Mouse (Mus musculus) layer of hippocampus, postnatal 10 days (tissue): ENCODE measurements at regions not wholly inside any gene's neighbourhood (a gene's known extent, or its start where the extent isn't known, plus 50 kb on each side); places are given as distances from the start of the nearest gene placed in this dataset.
"Not testable (repeated sequence)": the region's sequence is repeated elsewhere in the genome, so short reads cannot be mapped to it uniquely, and the experiment has no call there.

Source experiments
- DNase-seq, 2 experiments: peaks; one replicate each; pipeline ENCODE4 v3.0.0; 2021; ENCODE audit warnings: low spot score in 2 of 2

DNA sequence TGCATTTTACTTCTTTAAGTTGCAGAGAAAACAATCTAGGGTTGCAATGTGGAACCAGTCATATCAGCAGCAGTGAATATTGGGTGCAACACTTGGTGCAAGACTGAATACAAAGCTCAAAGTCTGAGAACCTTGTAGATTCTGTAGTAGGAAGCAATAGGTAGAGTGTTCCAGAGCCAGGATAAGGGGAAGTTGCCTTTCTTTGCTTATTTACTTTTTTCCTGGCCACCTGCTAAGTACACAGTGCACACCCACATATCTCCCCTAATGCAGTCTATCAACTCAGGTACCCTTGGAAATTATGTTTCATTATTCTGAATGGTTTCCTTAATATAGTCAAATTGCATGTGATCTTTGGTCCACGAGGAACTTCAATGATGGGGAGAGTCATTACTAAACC, 464.9 kb downstream of the Inhba start:
- DNase-seq: no peak

DNA sequence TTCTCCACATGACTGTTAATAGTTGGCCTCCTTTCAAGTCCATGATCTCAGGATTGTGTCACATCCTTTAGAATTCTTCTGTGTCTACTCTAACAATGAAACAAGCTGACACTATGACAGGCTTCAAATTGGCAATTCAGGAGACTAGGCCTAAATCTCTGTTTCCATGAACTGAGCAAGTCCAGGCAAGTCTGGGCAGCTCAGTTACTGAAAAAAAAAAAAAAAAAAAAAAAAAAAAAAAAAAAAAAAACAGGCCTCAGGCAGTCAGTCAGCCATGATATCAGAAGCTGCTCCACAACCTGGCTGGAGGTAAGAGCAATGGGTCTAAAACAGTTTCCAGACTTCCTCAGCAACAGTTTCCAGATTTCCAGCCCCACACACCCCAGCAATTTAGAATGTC, 475.6 kb downstream of the Inhba start:
- no peak for DNase-seq

DNA sequence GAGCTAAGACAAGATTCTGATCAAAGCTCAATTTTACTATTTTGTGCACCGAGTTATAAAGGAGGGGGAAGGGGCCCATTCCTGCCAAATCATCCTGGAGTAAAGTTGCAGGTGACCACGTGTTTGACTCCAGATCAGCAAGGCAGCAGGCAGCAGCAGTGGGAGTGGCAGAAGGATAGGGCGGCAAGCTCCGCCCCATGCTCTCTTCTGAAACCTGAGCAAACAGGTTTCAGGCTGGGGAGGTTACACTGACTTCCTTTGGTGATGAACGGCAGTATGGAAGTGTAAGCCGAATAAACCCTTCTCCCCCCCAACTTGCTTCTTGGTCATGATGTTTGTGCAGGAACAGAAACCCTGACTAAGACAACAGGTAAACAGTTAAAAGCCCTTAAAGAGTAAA, 479.0 kb downstream of the Inhba start:
- not testable (repeated sequence) for DNase-seq

DNA sequence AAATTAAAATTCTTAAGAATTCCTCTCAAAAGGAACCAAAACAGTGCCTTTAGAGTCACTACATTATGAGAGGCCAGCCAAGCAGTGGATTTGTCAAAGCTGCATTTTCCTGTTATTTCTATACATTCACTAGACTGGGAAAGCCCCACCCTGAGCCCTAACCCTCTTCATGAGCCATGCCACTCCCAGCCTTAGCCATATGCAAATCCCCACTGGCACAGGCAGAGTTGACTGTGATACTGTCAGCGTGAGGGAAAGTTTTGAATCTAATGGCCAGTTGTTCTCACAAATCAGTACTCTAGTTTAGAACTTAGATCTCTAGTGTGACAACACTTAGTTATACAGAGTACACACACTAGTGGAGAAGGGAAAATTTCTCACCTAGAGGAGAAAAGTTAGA, 486.4 kb downstream of the Inhba start:
- DNase-seq: no peak

DNA sequence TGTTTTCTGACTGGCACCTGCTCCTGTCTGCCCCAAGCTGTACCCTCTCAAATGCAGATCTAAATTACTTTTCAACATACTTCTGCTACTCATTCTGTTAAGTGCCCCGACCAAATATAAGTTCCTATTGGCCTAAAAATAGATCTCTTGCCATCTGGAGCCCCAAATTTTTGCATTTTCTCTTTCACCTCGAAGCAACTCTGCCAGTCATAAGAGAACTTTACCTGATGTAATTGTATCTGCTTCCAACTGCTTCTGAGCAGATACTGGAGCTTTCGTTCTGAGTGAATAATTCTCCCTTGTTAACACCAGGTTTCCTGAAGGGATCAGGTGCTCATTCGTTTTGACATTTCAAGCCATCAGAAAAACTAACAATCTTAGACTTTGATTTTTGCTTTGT, 501.2 kb downstream of the Inhba start:
- no peak for DNase-seq

DNA sequence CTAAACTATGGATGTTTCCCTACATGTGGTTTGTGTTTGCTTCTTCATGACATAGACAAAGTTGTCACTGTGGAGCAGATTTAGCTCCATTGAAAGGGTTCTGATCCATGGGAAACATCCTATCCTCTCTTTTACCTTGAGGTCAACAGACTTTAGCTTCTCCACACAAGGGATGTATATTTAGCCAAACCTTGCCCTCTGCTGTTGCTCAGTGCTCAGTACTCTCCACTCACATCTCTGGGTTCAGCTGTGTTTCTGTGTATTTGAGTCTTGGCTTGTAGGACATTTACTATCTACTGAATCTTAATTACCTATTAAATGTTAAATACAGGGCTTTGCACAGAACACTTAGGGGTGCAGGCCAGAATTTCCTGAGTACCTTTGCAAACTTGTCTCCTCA, 503.5 kb downstream of the Inhba start:
- DNase-seq: no peak

DNA sequence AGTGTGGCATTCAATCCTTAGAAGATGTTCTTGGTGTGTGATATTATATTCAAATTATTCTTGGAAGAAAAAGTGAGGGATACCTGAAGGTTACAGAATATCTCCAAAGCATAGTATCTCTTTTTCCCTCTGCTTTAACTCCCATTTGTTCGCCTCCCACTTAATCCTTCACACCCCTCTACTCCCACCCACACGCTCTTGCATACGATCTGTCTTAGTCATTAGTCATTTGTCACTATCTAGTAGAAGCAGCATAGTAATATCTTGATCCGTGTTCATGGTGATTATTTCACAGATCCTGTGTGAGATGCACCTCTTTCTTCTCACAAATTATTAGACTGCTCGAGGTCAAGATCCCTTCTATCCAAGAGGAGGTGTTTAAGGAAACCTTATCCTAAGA, 517.4 kb downstream of the Inhba start:
- DNase-seq: no peak

DNA sequence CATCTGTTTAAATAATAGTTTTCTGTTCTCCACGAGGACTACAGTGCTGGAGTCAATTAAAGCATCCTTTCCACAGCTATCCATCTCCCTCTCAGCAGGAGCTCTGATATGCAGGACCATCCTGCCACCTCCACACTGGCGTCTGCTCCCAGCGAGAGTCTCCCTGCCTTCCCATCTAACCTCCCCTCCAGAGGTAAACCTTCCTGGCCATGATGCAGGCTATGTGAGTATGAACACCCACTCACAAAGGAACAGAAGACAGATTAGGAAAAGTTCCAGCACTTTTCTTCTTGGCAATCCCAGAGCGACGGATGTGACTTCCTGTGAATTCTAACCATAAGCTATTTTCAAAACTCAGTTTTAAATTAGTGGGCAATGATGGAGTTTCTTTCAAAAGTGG, 532.1 kb downstream of the Inhba start:
- DNase-seq: peak in 1 of 2 experiments; percentile 16

DNA sequence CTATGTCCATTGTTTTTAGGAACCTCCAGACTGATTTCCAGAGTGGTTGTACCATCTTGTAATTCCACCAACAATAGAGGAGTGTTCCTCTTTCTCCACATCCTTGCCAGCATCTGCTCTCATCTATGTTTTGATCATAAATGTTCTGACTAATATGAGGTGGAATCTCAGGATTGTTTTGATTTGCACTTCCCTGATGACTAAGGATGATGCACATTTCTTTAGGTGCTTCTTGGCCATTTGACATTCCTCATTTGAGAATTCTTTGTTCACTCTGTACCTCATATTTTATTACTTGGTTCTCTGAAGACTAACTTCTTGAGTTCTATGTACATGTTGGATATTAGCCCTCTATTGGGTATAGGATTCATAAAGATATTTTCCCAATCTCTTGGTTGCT, 538.4 kb downstream of the Inhba start:
- no peak for DNase-seq

DNA sequence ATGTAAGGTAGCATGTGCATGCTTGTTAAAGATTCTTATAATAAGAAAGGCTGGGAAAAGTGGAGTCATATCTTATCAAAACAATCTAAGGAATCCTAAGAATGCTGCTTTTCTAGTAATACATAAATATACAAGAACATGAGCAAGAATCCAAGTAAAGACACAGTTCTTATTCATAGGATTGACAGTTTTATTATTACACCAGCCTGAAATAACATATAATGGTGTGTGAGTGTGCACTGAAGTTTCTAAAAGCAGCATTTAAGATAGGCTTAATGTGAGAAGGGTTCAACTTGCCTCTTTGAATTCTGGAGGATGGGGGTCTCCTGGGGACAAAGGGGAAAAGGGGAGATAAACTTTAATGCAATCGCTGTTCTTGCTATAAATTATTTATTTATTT, 553.3 kb downstream of the Inhba start:
- no peak for DNase-seq

DNA sequence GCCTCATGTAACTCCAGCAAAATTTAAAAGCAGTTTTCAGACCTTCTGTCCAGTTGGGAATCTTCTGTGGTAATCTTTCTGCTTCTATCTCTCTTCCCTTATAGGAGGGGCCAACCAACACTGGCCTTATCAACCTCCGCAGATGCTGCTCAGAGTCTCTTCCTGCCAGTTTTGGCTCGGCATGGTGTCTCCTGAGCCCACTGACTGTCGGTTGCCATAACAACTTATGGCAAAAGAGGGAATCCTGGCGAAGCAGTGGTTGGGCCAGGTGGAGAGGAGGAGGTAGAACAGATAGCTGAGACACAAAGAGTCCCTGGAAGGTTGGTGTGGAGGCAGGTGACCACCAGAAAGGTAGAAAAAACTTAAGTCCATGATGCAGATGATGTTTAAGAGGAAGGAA, 562.4 kb downstream of the Inhba start:
- peak in 1 of 2 experiments; percentile 10 for DNase-seq

DNA sequence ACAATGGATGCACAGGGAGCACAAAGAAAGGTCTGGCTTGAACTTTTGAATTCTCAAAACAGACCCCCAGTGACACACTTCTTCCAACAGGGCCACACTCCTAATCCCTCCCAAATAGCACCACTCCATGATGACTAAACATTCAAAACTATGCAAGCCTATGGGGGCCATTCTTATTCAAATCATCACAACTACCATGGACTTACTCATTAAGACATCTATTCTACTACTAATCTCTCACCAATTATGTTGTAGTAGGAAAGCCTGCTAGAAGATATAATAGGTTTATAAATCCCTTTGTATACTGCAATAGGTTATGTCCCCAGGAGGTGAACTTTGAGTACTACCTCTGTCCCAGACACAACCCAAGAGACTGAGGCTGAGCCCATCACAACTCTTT, 574.6 kb downstream of the Inhba start:
- DNase-seq: no peak

DNA sequence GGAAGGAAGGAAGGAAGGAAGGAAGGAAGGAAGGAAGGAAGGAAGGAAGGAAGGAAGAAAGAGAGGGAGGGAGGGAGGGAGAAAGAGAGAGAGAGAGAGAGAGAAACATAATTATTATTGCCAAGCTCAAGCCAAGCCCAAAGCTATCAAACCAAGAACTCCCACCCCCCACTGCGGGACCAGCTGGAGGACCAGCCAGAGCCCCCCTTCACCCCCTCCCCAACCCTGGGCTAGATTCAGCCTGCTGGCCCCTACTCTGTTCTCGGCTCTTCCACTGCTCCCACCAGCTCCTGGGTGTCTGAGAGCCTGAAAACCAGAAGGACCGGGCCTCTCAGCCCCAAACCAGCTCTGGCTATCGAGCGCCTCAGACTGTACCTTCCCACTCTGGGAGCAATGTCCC, 608.1 kb downstream of the Inhba start:
- DNase-seq: no peak

DNA sequence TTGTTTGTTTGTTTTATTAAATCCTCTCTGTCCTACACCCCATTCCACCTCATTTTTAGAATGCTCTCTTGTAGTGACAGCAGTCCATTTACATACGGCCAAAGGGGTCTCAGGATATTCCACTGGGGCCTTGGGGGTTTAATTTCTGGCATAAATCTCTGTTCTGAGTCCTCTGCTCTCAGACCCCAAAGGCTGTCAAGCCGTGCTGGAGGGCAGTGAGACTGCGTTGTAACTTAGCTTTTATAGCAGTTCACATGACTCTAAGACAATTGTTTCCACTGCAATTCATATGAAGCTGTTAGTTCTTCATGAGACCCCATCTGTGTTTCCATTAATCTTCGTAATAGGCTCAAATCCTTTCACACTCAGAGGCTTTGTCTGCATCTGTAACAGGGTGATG, 614.9 kb downstream of the Inhba start:
- DNase-seq: no peak

DNA sequence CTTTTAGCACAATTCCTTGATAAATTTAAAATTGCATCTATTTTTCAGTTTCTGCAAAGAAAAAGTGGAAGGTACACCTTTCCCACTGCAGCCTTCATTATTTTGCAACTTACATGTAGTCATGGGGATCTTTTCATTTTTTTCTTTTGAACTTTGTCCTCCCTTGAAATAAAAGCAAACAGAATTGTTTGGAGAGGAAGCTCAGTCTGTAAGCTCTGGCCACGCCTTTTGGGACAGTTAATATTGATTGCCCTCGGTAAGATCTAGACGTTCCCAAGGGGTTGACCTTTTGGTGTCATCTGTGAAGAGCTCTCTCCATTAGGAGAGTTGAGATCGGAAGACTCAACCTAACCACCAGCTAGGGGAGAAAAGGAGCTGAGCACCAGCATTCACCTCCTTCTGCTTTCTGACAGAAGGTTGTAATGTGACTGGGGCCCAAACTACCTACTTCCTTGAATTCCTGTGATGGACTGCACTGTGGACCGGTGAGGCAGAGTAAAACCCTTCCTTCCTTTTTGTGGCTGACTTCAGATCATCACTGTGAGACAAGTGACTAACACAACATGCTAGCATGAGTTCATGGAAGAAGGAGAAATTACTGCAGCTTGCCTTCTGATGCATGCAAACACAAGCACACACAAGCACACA, 621.9 kb downstream of the Inhba start:
- DNase-seq: no peak

DNA sequence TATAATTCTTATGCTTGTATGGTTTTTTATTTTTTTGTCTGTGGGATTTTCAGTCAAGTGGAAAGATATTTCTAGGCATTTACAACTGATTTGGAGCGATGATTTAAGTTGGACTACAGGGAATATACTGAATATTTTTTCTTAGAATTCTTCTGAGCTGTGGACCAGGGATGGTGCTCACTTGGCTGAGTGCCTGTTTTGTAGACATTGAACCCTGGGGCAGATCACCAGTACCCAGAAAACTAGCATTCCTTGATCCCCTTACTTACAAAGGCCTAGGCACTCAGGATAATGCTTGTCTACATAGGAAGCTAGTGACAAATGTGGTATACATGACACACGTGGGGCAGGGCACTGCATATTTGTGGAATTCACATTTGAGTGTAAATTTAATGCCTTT, 624.6 kb downstream of the Inhba start:
- no peak for DNase-seq

DNA sequence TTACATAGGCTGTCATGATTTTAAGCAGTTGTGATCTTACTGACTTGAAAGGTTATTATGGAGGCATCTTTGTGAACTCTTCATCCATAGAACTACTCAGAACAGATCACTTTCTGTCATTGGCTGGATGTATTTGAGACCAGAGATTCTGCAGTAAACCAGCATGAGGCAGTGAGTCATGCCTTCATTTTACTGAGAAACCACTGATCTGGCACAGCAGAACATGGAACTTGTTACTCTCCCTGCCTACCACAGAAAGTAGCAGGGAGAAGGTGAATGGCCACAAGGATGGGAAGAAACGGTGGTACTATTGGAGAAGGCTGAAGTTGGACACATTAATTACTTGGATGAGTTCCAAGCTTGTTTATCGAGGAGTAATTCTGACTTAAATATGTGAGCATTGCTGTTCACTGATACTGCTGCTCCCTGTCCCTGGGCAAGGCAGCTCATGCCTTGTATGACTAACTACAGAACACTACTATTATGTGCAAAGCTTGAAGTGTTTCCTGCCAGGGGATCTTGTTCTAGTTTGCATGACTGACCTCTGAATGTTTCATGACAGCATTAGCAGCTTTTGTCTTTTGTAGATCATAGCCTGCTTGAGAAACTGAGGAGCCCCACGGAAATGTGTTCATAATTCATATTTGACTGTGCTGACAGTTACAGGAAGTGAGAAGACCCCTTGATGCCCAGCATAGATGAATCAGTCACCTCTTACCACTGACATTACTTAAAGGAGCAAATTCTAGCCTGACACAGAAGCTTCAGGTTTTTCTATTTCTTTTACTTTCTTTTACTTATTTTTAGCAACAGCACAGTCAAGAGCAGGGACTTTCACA, 630.2 kb downstream of the Inhba start:
- DNase-seq: no peak

DNA sequence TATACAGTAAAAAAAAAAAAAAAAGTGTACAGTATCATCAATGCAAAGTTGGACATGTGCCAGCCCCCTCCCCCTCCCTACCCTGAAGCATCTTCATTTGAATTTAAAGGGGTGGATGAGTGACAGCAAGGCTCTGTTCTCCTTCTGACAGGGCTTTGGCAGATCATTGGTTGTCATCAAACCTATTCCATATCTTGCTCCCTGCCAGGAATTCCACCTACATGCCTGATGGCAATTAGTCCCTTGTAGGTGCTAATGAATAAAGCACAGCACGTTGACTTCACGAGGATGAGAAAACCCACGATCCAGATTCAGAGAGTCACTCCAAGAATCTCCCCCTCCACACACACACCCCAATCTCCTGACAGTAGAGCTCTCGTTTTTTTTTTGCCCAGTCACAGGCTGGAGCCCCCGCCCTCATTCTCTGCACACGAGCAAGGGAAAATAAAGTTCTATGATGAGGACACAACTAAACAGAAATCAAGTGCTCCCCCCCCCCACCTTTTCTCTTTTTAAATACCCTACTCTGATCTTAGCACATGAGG, 630.9 kb downstream of the Inhba start:
- DNase-seq: peak; percentile 21 to 44

DNA sequence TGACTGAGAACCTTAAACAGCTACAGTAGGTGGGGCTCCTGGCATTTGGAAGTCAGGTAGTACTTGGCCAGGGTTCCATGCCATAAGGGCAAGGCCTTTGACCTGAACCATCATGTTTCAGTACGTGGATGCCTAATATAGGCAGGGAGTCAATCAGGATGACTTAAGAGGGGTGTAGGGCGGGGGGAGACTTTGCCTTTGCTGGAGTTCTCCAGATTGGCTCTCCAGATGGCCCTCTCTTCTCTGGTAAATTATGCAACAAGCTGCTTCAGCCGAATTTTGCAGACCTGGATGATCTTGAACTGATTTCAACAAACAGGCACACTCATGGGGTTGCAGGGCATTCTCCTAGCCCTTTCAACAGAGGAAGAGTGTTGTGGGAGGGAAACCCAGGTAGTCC, 633.7 kb downstream of the Inhba start:
- DNase-seq: peak; percentile 14 to 27

DNA sequence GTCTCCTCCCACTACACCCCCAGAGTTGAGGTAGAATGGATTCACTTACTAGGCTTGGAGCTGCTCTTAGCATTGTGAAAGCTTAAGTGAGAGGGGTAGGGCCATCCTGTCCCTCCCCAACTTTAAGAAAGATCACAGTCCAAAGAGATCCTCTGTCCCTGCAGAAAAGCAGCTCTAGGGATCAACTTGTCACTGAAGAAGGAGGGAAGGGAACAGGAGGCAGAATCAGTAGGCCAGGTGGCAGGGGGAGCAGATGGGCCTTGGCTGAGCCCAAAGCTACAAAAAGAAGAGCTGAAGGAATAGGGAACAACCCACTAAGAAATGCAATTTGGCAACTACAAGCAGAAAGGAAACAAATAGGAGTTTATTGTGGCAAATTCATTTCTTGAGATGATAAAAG, 634.4 kb downstream of the Inhba start:
- DNase-seq: peak; percentile 11 to 31

DNA sequence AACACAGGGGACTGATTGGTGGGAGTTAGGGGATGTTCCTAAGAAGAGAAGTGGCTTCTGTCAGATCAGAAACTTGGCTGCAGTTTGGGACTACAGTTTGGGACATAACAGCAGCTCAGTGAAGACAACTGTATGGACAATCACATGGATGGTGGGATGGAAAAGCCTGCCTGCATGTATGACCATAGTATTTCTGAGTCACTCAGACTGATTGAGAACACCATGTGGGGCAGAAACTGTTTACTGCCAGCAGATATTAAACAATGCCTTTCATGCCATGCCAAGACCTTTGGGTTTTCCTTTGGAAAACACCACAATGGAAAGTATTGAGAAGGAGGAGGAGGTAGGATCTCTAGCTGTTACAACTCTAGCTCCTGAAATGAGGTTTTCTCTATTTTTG, 635.0 kb downstream of the Inhba start:
- DNase-seq: no peak

DNA sequence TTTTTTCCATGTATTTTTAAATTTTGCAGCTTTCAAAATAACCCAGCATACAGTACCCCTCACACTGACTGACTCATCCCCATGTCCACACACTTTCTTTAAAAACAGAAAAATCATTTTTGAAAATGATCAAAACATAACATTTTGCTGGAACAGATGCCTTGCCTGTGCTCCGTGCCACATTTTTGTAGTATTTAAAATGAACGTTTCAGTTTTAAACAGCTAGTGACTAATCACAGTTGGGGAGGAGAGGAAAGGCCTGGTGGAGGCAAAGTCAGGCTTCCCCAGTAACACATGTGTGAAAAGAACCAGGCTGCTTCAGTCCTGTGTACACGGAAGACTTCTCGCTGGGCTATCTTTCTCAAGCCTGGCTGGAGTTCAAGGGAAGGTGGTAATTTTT, 644.5 kb downstream of the Inhba start:
- DNase-seq: peak in 1 of 2 experiments; percentile 20

DNA sequence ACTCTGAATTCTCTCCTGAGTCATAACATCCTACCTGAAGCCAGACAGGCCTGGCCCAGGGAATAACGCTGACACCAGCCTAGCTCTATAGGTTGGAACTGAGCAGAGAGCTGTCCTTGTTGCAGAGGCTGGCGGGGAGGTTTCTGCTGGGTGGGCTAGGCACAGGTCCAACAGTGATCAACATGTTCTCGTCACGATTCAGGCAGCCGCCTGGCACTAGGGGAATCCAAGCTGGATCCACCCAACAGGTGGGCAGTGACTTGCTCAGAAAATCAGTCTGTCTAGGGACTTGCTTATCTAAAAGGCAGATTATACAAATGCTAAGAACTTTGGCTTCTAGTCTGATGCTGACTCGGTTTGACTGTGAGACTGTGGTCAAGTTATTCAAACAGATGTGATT, 648.2 kb downstream of the Inhba start:
- DNase-seq: peak; percentile 42 to 44
